Mouse (Mus musculus) liver, embryonic 14.5 days (tissue): Measurements from ENCODE around the gene Def6. TPM values are rescaled to one million over a fixed set of nuclear protein-coding genes. Genes with fewer than 3 reads are reported as not detected.
A peak's percentile ranks its signal among the peaks of the same experiment; 100 is the strongest.

Source experiments
- ATAC-seq: fragments of 200-750 bp; cut with Nextera tagmentation; 2 replicates; pipeline ENCODE4 v1.8.0; 2017; ENCODE audit warnings: moderate number of reproducible peaks, mild to moderate bottlenecking, moderate library complexity; ENCODE audit not compliant: insufficient read depth
- DNase-seq, 3 experiments: peaks; one replicate each; pipeline ENCODE4 v3.0.0-alpha.2; 2012 to 2013; ENCODE audit warnings: low read depth in 3 of 3, low spot score in 3 of 3
- H3K27ac ChIP-seq: fragments of 300-500 bp; sonication (generic); 2 replicates; pipeline ENCODE4 v1.5.1; 2014; ENCODE audit warnings: moderate library complexity, mild to moderate bottlenecking, control low read depth, inconsistent platforms
- H3K27me3 ChIP-seq: fragments of 300-500 bp; sonication (generic); 2 replicates; pipeline ENCODE4 v1.6.1; 2014; ENCODE audit warnings: mild to moderate bottlenecking, low read length, moderate library complexity; ENCODE audit not compliant: control insufficient read depth, insufficient read depth
- H3K36me3 ChIP-seq: fragments of 300-500 bp; sonication (generic); replicated peaks from 2 replicates; pipeline ENCODE4 v1.6.1; 2014; ENCODE audit warnings: low read depth; ENCODE audit not compliant: control insufficient read depth, insufficient read depth
- H3K4me1 ChIP-seq, 2 experiments: fragments of 200-500 bp in 1 of 2; fragments of 300-500 bp in 1 of 2; sonication (generic) in 1 of 2; replicated peaks; 2 replicates each; pipeline ENCODE4 v1.6.1; 2012 to 2014; ENCODE audit warnings: antibody characterized with exemption in 1 of 2, inconsistent platforms in 1 of 2, low read length in 1 of 2; ENCODE audit not compliant: control insufficient read depth in 2 of 2, insufficient read depth in 2 of 2
- H3K4me2 ChIP-seq: fragments of 300-500 bp; sonication (generic); 2 replicates; pipeline ENCODE4 v1.6.1; 2014; ENCODE audit warnings: low read depth, mild to moderate bottlenecking, control low read depth, moderate library complexity
- H3K4me3 ChIP-seq, 2 experiments: fragments of 200-500 bp in 1 of 2; fragments of 300-500 bp in 1 of 2; sonication (generic) in 1 of 2; 2 replicates each; pipeline ENCODE4 v1.5.1; 2012 to 2014; ENCODE audit warnings: low read depth in 2 of 2, low read length in 2 of 2, mild to moderate bottlenecking in 2 of 2, control low read depth in 1 of 2, inconsistent platforms in 1 of 2, moderate library complexity in 1 of 2; ENCODE audit not compliant: insufficient read depth in 1 of 2
- H3K9ac ChIP-seq: fragments of 300-500 bp; sonication (generic); replicated peaks from 2 replicates; pipeline ENCODE4 v1.6.1; 2014; ENCODE audit warnings: mild to moderate bottlenecking, control low read depth, moderate library complexity
- H3K9me3 ChIP-seq: fragments of 300-500 bp; sonication (generic); 2 replicates; pipeline ENCODE4 v1.6.1; 2016; ENCODE audit warnings: low read length, mixed read lengths; ENCODE audit not compliant: control insufficient read depth
- CTCF ChIP-seq: IDR thresholded peaks from 2 replicates; pipeline ENCODE4 v1.5.1; 2016; ENCODE audit warnings: antibody characterized with exemption, low read depth, control low read depth
- EP300 ChIP-seq: IDR thresholded peaks from 2 replicates; pipeline ENCODE4 v1.6.1; 2016; ENCODE audit warnings: antibody characterized with exemption, low read depth
- WGBS: fragments of 180-500 bp; shearing (Covaris S2); extraction: QIAGEN DNeasy Blood & Tissue Kit; methylation state at CpG from one replicate; pipeline ENCODE4 v1.1.7; 2014; ENCODE audit not compliant: insufficient replicate concordance; 5-methylcytosine and 5-hydroxymethylcytosine counted together
- polyA plus RNA-seq, 2 experiments: library from polyadenylated mRNA; depleted of rRNA in 1 of 2; stranded (reverse) in 1 of 2; unstranded in 1 of 2; fragments of >200 nt; fragmentation: Nextera tagmentation in 1 of 2; extraction: Ambion mirVana in 1 of 2; gene quantifications; 2 replicates each; pipeline versions ENCODE4 v1.2.1 to v1.2.3; 2012 to 2014

The Def6 gene
- polyA plus RNA-seq, 2 experiments: 5.7 to 10.4 TPM

DNA sequence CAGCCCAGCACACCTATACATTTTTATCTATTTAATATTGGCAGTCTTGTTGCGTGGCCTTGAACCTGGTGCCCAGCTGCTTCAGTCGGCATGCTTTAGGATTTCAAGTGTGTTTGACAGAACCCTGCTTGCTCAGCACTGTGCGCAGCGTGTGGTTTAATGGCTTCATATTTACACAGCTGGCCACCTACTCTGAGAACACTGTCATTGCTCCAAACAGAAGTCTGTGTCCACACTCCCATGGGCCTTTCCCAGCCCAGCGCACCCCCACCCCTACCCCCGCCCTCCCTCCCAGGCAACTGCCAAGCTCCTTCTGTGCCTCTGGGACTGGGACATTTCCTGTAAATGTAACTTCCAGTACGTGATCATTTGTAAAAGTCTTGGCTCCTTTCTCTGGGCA lies 45.6 kb downstream of the Def6 start:
- H3K4me1 ChIP-seq: peaks cover 0 to 27% of the 10 kb centered on the region in 2 experiments; a peak in 2 of 4 replicates
- no peak overlapping the region for H3K4me3 ChIP-seq
- H3K9me3 ChIP-seq: no peaks in the 10 kb centered on the region
- 77% methylated on average over 7 of the region's 7 CpGs for WGBS
- TF ChIP-seq EP300: no peak
- TF ChIP-seq CTCF: no peak
- DNase-seq (no peak), ATAC-seq (no peak)
- H3K27ac ChIP-seq: no peak overlapping the region
- H3K27me3 ChIP-seq: no peaks in the 10 kb centered on the region
- no peak overlapping the region for H3K4me2 ChIP-seq
- no peak overlapping the region for H3K9ac ChIP-seq
- no peaks in the 10 kb centered on the region for H3K36me3 ChIP-seq

- Histone ChIP-seq H3K9ac (no peak overlapping the region), H3K4me3 (no peak overlapping the region), H3K9me3 (no peaks in the 10 kb centered on the region), H3K4me2 (no peak overlapping the region), H3K4me1 (peaks cover 0 to 18% of the 10 kb centered on the region in 2 experiments; a peak in 2 of 4 replicates), H3K36me3 (no peaks in the 10 kb centered on the region), H3K27ac (no peak overlapping the region), H3K27me3 (no peaks in the 10 kb centered on the region)
- ATAC-seq (no peak), DNase-seq (no peak)
- 55% methylated on average over 4 of the region's 4 CpGs for WGBS
- TF ChIP-seq CTCF (no peak), EP300 (no peak)
These were observed 47.2 kb downstream of the Def6 start for GRCm38 (mm10) chr17:28254804-28255203.

DNA sequence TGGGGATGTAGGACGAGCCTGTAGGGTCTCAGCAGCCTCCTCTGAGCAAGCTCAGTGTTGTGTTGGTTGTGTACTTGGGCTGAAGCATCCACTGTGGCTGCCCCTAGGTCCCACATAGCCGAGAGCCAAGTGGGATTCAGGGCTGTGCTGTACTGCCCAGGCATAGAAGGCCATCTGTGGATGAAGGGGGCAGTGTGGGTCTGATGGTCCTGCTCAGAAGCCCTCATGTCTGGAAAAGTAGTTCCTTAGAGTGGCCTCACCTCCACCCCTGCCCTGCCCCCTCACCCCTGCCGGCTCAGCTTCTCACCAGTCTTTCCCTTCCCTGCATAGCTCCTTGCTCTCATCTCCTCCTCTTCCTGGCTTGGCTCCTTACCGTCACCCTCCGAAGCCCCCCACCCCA lies 48.1 kb downstream of the Def6 start:
- H3K9me3 ChIP-seq: no peaks in the 10 kb centered on the region
- ATAC-seq (no peak), DNase-seq (no peak)
- no peaks in the 10 kb centered on the region for H3K36me3 ChIP-seq
- H3K27me3 ChIP-seq: no peaks in the 10 kb centered on the region
- no peak overlapping the region for H3K27ac ChIP-seq
- H3K4me3 ChIP-seq: no peak overlapping the region
- TF ChIP-seq EP300 (no peak), CTCF (no peak)
- H3K4me1 ChIP-seq: peaks cover 0 to 18% of the 10 kb centered on the region in 2 experiments; a peak in 2 of 4 replicates
- no peak overlapping the region for H3K9ac ChIP-seq
- no peak overlapping the region for H3K4me2 ChIP-seq
- WGBS: 42% methylated on average over 5 of the region's 5 CpGs

- no peak for DNase-seq
- no peak overlapping the region for H3K27ac ChIP-seq
- peaks cover 0 to 20% of the 10 kb centered on the region in 2 experiments; a peak in 2 of 4 replicates for H3K4me1 ChIP-seq
- no peaks in the 10 kb centered on the region for H3K36me3 ChIP-seq
- no peak for TF ChIP-seq EP300
- no peak for TF ChIP-seq CTCF
- H3K4me2 ChIP-seq: no peak overlapping the region
- no peak overlapping the region for H3K4me3 ChIP-seq
- WGBS: 19% methylated on average over 13 of the region's 13 CpGs
- H3K9ac ChIP-seq: no peak overlapping the region
- no peaks in the 10 kb centered on the region for H3K9me3 ChIP-seq
- 0 out of 2 replicates have a peak, but pooled peaks have one; percentile 15 for ATAC-seq
- H3K27me3 ChIP-seq: no peaks in the 10 kb centered on the region
These were observed 49.2 kb downstream of the Def6 start for GRCm38 (mm10) chr17:28256651-28257328.

DNA sequence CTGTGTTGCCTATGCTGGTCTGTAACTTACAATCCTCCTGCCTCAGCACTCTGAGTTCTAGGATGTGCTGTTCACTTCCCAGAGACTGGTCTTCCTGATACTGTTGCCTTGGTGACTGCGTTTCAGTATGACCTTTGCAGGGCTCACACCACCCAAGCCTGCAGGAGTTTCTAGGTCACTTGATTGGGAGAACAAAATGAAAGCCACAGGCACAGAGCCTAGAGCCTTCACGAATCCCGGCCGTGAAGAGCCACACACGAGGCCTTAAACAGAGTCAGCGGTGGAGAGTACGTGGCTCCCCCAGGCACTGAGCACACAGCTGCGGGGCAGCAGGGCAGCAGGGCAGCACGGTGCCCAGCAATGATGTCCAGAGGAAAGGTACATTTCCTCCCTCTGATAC lies 50.7 kb downstream of the Def6 start:
- TF ChIP-seq CTCF: no peak
- TF ChIP-seq EP300: no peak
- Histone ChIP-seq H3K4me2 (no peak overlapping the region), H3K9me3 (no peaks in the 10 kb centered on the region), H3K27ac (no peak overlapping the region), H3K27me3 (no peaks in the 10 kb centered on the region), H3K4me1 (peaks cover 0 to 22% of the 10 kb centered on the region in 2 experiments; a peak in 2 of 4 replicates), H3K9ac (no peak overlapping the region), H3K4me3 (no peak overlapping the region), H3K36me3 (no peaks in the 10 kb centered on the region)
- DNase-seq (no peak), ATAC-seq (no peak)
- WGBS: 78% methylated on average over 9 of the region's 9 CpGs
